Mouse (Mus musculus) liver, embryonic 14 days (tissue): ENCODE results near the gene Cyp4f18. TPM values are rescaled to one million over a fixed set of nuclear protein-coding genes. Genes with fewer than 3 reads are reported as not detected.

Source experiments
- polyA plus RNA-seq: library from polyadenylated mRNA; depleted of rRNA; stranded (reverse); fragments of >200 nt; gene quantifications from 2 replicates; pipeline ENCODE4 v1.2.3, GENCODE M21; 2012; rRNA removed

The Cyp4f18 gene
- polyA plus RNA-seq = 0.83 and 1.2 TPM in 2 replicates

DNA sequence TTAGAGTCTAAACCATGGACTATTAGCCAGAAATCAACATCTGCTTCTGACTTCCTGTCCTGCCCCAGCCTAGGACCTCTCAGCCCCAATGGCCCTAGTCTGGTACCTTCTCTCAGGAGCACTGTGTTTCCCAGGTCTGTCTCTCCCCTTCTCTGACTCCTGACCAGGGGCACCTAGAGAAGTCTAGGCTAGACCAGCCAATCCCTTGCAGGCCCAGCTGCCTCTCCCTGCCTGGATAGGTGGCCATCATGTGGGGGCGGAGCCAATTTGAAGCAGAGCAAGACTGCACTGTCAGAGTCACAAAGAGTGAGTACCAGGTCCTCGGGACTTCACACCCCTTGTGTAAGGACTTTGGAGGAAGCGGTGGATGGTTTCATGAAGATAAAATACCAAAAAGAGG lies at the start of gene Cyp4f18:
Gene Cyp4f18 (minus strand): TSS at position 154 of the 400 bp plus-strand sequence.

DNA sequence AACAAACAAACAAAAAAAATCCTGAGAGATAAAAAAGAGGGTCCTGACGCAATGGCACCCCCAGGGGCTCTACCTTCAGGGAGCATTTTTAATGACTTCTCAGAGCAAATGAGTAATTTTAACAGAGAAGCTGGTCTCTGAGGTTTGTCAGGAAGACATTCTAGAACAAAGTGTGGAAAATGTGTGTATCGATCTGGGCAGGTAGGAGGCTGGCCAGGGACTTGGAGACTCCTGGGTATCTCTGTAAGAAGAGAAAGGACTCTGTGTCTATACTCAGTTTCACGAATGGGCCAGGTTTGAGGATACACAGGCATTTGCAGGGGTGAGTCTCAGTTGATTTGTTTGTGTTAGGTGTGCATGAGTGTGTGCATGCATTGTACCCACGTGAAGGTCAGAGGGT lies 31.5 kb upstream of the Cyp4f18 start, which contains the start of gene Olfr372:
Gene Olfr372 (plus strand): TSS at position 301 of the 400 bp plus-strand sequence.

DNA sequence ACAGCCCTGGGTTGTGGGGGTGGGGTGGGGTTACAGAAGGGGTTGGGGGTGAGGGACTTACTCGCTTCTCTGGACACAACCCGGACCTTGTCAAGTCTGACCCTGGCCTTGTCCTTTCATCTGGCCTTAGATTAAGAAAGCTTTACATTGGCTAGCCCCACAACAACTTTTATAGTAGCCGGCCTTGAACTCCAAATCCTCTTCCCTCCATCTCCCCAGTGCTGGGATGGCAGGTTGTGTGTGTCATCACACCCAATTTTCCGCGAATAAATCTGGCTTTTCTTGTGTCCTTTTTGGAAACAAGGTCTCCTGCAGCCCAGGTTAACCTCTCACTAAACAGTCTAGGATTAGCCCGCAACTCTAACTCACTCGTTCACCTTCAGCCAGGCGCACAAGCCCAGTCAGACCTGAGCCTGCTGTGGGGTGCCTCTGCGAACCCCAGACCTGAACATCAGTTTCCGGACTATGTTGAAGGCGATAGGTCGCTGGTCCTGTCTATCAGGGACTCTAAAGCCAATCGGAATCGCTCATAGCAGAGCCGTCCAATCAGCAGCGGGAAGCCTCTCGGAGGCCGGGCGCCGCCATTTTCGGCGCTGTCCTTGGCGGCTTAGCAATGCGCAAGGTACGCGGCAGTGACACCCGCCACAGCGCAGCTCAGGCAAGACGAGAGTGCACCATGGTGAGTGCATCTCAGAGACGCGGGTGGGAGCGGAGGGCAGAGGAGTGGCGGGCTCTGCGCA lies 58.8 kb downstream of the Cyp4f18 start, which contains the start of gene Zfp961:
Gene Zfp961 (plus strand): TSS at position 557 of the 740 bp plus-strand sequence.

Other genes with a start within 250 kb of the Cyp4f18 start
- 0.40 and 0.55 TPM in 2 replicates for gene Zfp709, start 127.6 kb downstream of the Cyp4f18 start, polyA plus RNA-seq
- gene Zfp882, start 101.0 kb downstream of the Cyp4f18 start, polyA plus RNA-seq = 0.53 and 0.68 TPM in 2 replicates
- gene Zfp617, start 101.0 kb downstream of the Cyp4f18 start, polyA plus RNA-seq = 5.6 and 6.4 TPM in 2 replicates
- 8.4 and 9.4 TPM in 2 replicates for gene Zfp961, start 58.6 kb downstream of the Cyp4f18 start, polyA plus RNA-seq
- gene Olfr372, start 31.6 kb upstream of the Cyp4f18 start, polyA plus RNA-seq = not detected in 2 replicates
- gene Olfr373, start 73.6 kb upstream of the Cyp4f18 start, polyA plus RNA-seq = not detected in 2 replicates
- gene Olfr374, start 97.4 kb upstream of the Cyp4f18 start, polyA plus RNA-seq = not detected in 2 replicates
- 54.5 and 55.8 TPM in 2 replicates for gene Tpm4, start 125.3 kb upstream of the Cyp4f18 start, polyA plus RNA-seq
- gene Rab8a, start 151.6 kb upstream of the Cyp4f18 start, polyA plus RNA-seq = 59.8 and 60.7 TPM in 2 replicates
- 0.14 and 0.36 TPM in 2 replicates for gene Hsh2d, start 180.0 kb upstream of the Cyp4f18 start, polyA plus RNA-seq
- not detected in 2 replicates for gene Cib3, start 203.2 kb upstream of the Cyp4f18 start, polyA plus RNA-seq
- gene Gm11034, start 204.0 kb upstream of the Cyp4f18 start, polyA plus RNA-seq = not detected in 2 replicates
- 28.7 and 30.2 TPM in 2 replicates for gene Fam32a, start 210.1 kb upstream of the Cyp4f18 start, polyA plus RNA-seq
- gene Ap1m1, start 230.4 kb upstream of the Cyp4f18 start, polyA plus RNA-seq = 34.5 and 39.2 TPM in 2 replicates